Mouse (Mus musculus) kidney, embryonic 14.5 days (tissue): ENCODE measurements around the gene Gli2. TPM values are rescaled to one million over a fixed set of nuclear protein-coding genes. Genes with fewer than 3 reads are reported as not detected.

ENCODE experiments used
- ATAC-seq: fragments of 200-750 bp; cut with Nextera tagmentation; 2 replicates; pipeline ENCODE4 v1.8.0; 2017; ENCODE audit warnings: moderate number of reproducible peaks, mild to moderate bottlenecking, moderate TSS enrichment, moderate library complexity; ENCODE audit not compliant: low FRiP score, low TSS enrichment
- H3K27ac ChIP-seq: fragments of 300-500 bp; sonication (generic); 2 replicates; pipeline ENCODE4 v1.5.1; 2014; ENCODE audit warnings: low read depth, mild to moderate bottlenecking, low read length, moderate library complexity, mixed read lengths
- H3K27me3 ChIP-seq: fragments of 300-500 bp; sonication (generic); 2 replicates; pipeline ENCODE4 v1.6.1; 2014; ENCODE audit warnings: mild to moderate bottlenecking, low read length; ENCODE audit not compliant: control insufficient read depth, insufficient read depth
- H3K36me3 ChIP-seq: fragments of 300-500 bp; sonication (generic); 2 replicates; pipeline ENCODE4 v1.6.1; 2014; ENCODE audit warnings: low read length, mixed read lengths; ENCODE audit not compliant: control insufficient read depth, insufficient read depth
- H3K4me1 ChIP-seq: fragments of 300-500 bp; sonication (generic); 2 replicates; pipeline ENCODE4 v1.6.1; 2014; ENCODE audit warnings: low read length, mixed read lengths; ENCODE audit not compliant: control insufficient read depth, insufficient read depth
- H3K4me2 ChIP-seq: fragments of 300-500 bp; sonication (generic); replicated peaks from 2 replicates; pipeline ENCODE4 v1.6.1; 2014; ENCODE audit warnings: low read depth, mild to moderate bottlenecking, low read length
- H3K4me3 ChIP-seq: fragments of 300-500 bp; sonication (generic); 2 replicates; pipeline ENCODE4 v1.5.1; 2014; ENCODE audit warnings: mild to moderate bottlenecking, low read length
- H3K9ac ChIP-seq: fragments of 300-500 bp; sonication (generic); 2 replicates; pipeline ENCODE4 v1.6.1; 2014; ENCODE audit warnings: low read depth, mild to moderate bottlenecking, low read length, moderate library complexity
- H3K9me3 ChIP-seq: fragments of 300-500 bp; sonication (generic); 2 replicates; pipeline ENCODE4 v1.6.1; 2016; ENCODE audit warnings: low read length; ENCODE audit not compliant: control insufficient read depth
- WGBS: fragments of 180-500 bp; shearing (Covaris S2); extraction: QIAGEN DNeasy Blood & Tissue Kit; methylation state at CpG from one replicate; pipeline ENCODE4 v1.1.7; 2014; 5-methylcytosine and 5-hydroxymethylcytosine counted together
- polyA plus RNA-seq: library from polyadenylated mRNA; unstranded; fragments of >200 nt; fragmentation: Nextera tagmentation; extraction: Ambion mirVana; gene quantifications from 2 replicates; pipeline ENCODE4 v1.2.1, GENCODE M21; 2014

The Gli2 gene
- polyA plus RNA-seq, 1 experiment from 2014 or later: 10.3 TPM

GRCm38 (mm10) chr1:118895026-118895762 is 158.2 kb downstream of the Gli2 start:
- WGBS: 80% methylated on average over 9 of the region's 9 CpGs
- H3K4me1 ChIP-seq: peaks cover 2% of the 10 kb centered on the region
- no peak for ATAC-seq
- no peak overlapping the region for H3K4me2 ChIP-seq
- no peak overlapping the region for H3K4me3 ChIP-seq
- no peaks in the 10 kb centered on the region for H3K27me3 ChIP-seq
- no peaks in the 10 kb centered on the region for H3K9me3 ChIP-seq
- no peak overlapping the region for H3K27ac ChIP-seq
- H3K36me3 ChIP-seq: no peaks in the 10 kb centered on the region
- H3K9ac ChIP-seq: no peak overlapping the region

- no peak for ATAC-seq
- Histone ChIP-seq H3K27me3 (no peaks in the 10 kb centered on the region), H3K4me3 (no peak overlapping the region), H3K4me2 (no peak overlapping the region), H3K9ac (no peak overlapping the region), H3K4me1 (peaks cover 5% of the 10 kb centered on the region), H3K36me3 (no peaks in the 10 kb centered on the region; the same call in 1 of the 2 replicates), H3K9me3 (no peaks in the 10 kb centered on the region), H3K27ac (no peak overlapping the region)
- WGBS: 63% methylated on average over 5 of the region's 5 CpGs
Measured at GRCm38 (mm10) chr1:118891395-118891794, 162.0 kb downstream of the Gli2 start.

- no peaks in the 10 kb centered on the region for H3K27me3 ChIP-seq
- no peak overlapping the region for H3K4me3 ChIP-seq
- H3K4me2 ChIP-seq: no peak overlapping the region
- ATAC-seq: no peak; the same call in 1 of the 2 replicates
- H3K9ac ChIP-seq: no peak overlapping the region
- peaks cover 5% of the 10 kb centered on the region for H3K4me1 ChIP-seq
- H3K9me3 ChIP-seq: no peaks in the 10 kb centered on the region
- no peak overlapping the region for H3K27ac ChIP-seq
- no peaks in the 10 kb centered on the region; the same call in 1 of the 2 replicates for H3K36me3 ChIP-seq
- 44% methylated on average over 14 of the region's 14 CpGs for WGBS
Measured at GRCm38 (mm10) chr1:118890125-118890875, 163.1 kb downstream of the Gli2 start.

GRCm38 (mm10) chr1:118880781-118881247 is 172.6 kb downstream of the Gli2 start:
- H3K4me3 ChIP-seq: no peak overlapping the region
- WGBS: 15% methylated on average over 7 of the region's 7 CpGs
- H3K27ac ChIP-seq: no peak overlapping the region
- no peaks in the 10 kb centered on the region for H3K36me3 ChIP-seq
- H3K4me2 ChIP-seq: no peak overlapping the region
- ATAC-seq: peak; percentile 24; the same call in 1 of the 2 replicates
- peaks cover 8% of the 10 kb centered on the region; the same call in 1 of the 2 replicates for H3K4me1 ChIP-seq
- no peak overlapping the region for H3K9ac ChIP-seq
- H3K27me3 ChIP-seq: no peaks in the 10 kb centered on the region
- H3K9me3 ChIP-seq: no peaks in the 10 kb centered on the region

- no peak overlapping the region for H3K4me2 ChIP-seq
- 22% methylated on average over 6 of the region's 6 CpGs for WGBS
- no peaks in the 10 kb centered on the region for H3K36me3 ChIP-seq
- ATAC-seq: peak; percentile 61
- peaks cover 8% of the 10 kb centered on the region; the same call in 1 of the 2 replicates for H3K4me1 ChIP-seq
- no peak overlapping the region for H3K27ac ChIP-seq
- no peaks in the 10 kb centered on the region for H3K9me3 ChIP-seq
- H3K27me3 ChIP-seq: no peaks in the 10 kb centered on the region
- no peak overlapping the region for H3K9ac ChIP-seq
- H3K4me3 ChIP-seq: no peak overlapping the region
Measured at GRCm38 (mm10) chr1:118878291-118878690, 175.1 kb downstream of the Gli2 start.

GRCm38 (mm10) chr1:118875227-118875626 is 178.2 kb downstream of the Gli2 start:
- no peak overlapping the region for H3K9ac ChIP-seq
- H3K9me3 ChIP-seq: no peaks in the 10 kb centered on the region
- no peak overlapping the region for H3K4me2 ChIP-seq
- H3K4me3 ChIP-seq: no peak overlapping the region
- no peak overlapping the region for H3K27ac ChIP-seq
- H3K36me3 ChIP-seq: no peaks in the 10 kb centered on the region
- H3K4me1 ChIP-seq: peaks cover 8% of the 10 kb centered on the region; the same call in 1 of the 2 replicates
- WGBS: 87% methylated on average over 9 of the region's 9 CpGs
- no peaks in the 10 kb centered on the region for H3K27me3 ChIP-seq
- no peak for ATAC-seq

GRCm38 (mm10) chr1:118873559-118873958 is 179.9 kb downstream of the Gli2 start:
- H3K9ac ChIP-seq: no peak overlapping the region
- H3K4me2 ChIP-seq: no peak overlapping the region
- WGBS: 77% methylated on average over 7 of the region's 7 CpGs
- H3K9me3 ChIP-seq: no peaks in the 10 kb centered on the region
- H3K4me1 ChIP-seq: peaks cover 4% of the 10 kb centered on the region; the same call in 1 of the 2 replicates
- no peak overlapping the region for H3K27ac ChIP-seq
- no peaks in the 10 kb centered on the region for H3K27me3 ChIP-seq
- no peaks in the 10 kb centered on the region for H3K36me3 ChIP-seq
- no peak overlapping the region for H3K4me3 ChIP-seq
- no peak for ATAC-seq

GRCm38 (mm10) chr1:118864735-118865134 is 188.7 kb downstream of the Gli2 start:
- Histone ChIP-seq H3K4me3 (no peak overlapping the region), H3K36me3 (peaks cover 6% of the 10 kb centered on the region; the same call in 1 of the 2 replicates), H3K27me3 (no peaks in the 10 kb centered on the region), H3K4me1 (no peaks in the 10 kb centered on the region), H3K9me3 (no peaks in the 10 kb centered on the region), H3K27ac (no peak overlapping the region), H3K4me2 (no peak overlapping the region), H3K9ac (no peak overlapping the region)
- 65% methylated on average over 9 of the region's 9 CpGs for WGBS
- no peak for ATAC-seq

- 63% methylated on average over 5 of the region's 5 CpGs for WGBS
- peaks cover 11% of the 10 kb centered on the region; the same call in 1 of the 2 replicates for H3K36me3 ChIP-seq
Measured at GRCm38 (mm10) chr1:118864031-118864430, 189.4 kb downstream of the Gli2 start.

More at GRCm38 (mm10) chr1:118864031-118864430, 189.4 kb downstream of the Gli2 start:
- no peak overlapping the region for H3K4me3 ChIP-seq
- H3K4me1 ChIP-seq: no peaks in the 10 kb centered on the region
- H3K27me3 ChIP-seq: no peaks in the 10 kb centered on the region
- H3K9ac ChIP-seq: no peak overlapping the region
- H3K27ac ChIP-seq: no peak overlapping the region
- no peak overlapping the region for H3K4me2 ChIP-seq
- H3K9me3 ChIP-seq: no peaks in the 10 kb centered on the region
- ATAC-seq: no peak
